Mouse (Mus musculus): ENCODE results near the gene Erc2.
"Not testable (repeated sequence)": the region's sequence is repeated elsewhere in the genome, so short reads cannot be mapped to it uniquely, and the experiment has no call there.

Erc2 gene

DNA sequence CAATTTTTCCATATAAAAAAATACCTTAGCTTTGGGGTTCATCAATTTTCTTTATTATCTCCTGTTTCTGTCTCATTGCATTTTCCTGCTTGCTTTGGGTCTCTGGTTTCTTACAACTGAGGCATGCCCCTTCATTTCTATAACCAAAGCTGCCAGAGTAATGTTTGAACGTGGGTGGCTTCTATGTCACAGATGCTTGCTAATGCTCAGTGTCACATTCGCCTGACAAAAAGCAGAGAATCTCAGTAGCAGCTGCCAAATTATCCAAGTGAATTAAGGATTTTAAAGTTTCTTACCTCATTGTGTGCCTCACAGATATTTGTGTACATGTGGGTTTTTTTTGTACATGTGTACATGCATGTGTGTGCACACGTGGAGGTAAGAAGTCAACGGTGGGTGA is 210.0 kb downstream of the Erc2 start:
- no peak for DNase-seq (ENCODE audit: low spot score)

DNA sequence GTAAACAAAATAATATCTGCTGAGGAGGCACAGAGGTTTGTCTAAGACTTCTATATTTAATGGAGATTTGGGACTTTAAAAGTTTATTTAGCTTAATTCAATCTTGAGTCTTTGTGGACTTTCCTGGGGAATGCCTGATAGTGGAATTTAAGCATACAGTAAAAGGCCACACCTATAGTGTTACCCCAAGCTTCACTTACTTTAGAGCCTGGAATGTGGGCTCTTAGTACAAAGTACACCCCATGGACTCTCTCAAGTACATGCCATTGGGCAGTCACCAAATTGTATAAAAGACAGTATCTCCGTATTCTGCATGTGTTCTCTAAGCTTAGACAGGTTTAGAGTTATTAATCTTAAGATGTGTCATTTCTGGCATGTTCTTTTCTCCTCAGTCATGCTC is 213.1 kb downstream of the Erc2 start:
- no peak for DNase-seq (ENCODE audit: low spot score)

DNA sequence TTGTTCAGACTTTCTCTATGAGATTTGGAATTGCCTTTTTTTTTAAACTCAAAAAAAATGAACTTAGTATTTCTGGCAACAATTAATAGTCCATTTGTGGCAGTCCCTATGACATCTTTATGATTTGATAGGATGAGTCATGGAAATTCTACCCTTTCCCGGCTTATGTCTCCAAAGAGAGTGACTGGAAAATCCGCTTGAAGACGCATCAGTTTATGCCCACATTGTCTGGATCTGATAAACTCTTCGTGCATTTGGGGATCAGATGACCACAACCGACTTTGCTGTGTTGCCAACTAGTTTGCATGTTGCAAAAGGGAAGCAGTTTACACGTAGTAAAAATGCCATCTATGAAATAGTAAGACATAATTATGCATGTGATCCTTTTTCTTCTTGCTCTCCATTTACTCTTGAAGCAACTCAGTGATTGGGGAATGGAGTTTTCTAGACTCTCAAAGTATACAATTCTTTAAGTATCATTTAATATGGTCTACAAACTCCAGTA is 215.4 kb downstream of the Erc2 start:
- DNase-seq (ENCODE audit: low spot score) = no peak

DNA sequence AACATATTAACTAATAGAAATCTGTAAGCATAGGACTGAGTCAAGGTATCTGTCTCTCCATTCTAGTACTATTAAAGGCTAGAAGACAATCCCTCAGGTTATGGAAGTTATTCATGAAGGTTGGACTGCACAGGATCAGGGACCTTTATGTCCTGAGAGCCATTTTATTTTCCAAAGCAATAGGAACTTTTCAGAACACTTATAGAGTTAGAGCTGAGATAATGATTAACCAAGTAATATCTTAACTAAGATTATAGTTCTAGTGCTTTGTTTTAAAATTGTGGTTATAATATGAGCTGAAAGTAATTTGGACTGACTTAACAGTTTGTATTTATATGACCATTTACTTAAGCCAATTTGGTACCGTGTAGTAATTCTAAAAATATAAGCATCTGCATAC is 217.9 kb downstream of the Erc2 start:
- DNase-seq (ENCODE audit: low spot score) = no peak

DNA sequence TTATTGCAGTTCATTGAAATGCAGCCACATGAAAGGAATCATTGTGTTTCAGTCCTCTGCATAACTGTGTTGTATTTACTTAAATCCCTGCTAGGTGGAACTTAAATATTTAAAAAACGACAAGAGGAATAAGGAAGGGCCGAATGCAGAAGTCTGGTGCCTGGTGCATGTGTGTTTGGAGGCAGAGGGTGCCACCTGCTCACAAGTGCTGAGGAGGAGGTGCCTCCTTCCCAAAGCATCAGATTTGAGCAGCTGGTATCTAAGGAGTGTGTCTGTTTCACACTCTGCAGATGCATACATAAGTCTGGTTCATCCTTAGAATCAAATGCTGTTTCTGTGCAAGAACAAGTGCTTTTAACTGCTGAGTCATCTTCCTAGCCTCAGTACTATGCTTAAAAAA is 224.6 kb downstream of the Erc2 start:
- no peak for DNase-seq (ENCODE audit: low spot score)

DNA sequence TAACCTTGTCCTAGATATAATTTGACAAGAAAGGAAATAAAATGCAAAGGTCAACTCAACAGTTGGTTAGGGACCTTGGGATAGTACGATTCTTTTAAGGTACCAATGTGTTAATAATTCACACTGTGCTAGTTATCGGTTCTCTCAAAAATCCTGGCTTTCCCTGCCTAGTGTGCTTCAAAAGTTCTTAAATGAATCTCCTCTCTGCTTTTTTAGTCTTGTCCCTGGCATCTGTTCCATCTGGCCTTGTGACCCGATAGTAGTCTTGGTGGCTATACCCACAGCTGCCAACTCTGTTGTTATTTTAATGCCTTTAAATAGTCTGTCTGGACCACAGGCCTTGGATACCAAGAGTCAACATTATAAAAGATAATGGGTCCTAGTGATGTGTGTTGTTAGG is 225.1 kb downstream of the Erc2 start:
- no peak for DNase-seq (ENCODE audit: low spot score)

DNA sequence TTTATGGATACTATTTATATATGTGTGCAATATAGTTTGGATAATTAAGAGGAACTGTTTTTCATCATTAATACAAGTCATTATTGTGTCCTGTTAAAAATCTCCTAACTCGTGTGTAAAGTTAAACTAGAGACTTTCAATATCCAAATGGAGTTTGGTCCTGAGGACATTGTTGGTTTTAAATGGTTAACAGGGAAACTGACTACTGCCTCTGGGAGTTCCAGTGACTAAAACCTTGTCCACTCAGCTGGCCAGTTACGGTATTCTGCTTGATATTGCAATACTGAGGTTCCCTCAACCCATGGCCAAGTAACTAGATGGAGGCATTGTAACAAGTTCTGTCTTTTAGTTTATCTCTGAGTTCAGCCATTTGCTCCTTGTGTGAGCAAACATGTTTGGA is 229.0 kb downstream of the Erc2 start:
- no peak for DNase-seq (ENCODE audit: low spot score)

DNA sequence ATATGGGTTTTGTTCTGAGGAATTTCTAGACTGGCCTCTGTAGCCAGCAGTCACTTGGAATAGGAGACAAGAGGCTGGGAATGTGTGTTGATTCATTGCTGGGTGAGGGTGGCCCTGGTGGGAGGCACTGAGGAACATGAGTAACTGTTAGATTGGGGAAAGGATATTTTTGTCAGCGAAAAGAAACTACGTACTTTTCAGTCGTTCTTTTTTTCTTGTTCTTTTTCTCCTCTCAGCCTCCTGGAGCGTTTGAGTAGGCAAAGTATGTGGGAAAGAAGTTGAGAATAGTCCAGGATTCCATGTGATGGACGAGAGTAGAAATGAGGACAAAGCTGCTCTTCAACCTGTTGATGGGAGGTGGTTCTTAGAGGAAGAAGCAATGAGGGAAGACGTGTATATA is 230.4 kb downstream of the Erc2 start:
- no peak for DNase-seq (ENCODE audit: low spot score)

DNA sequence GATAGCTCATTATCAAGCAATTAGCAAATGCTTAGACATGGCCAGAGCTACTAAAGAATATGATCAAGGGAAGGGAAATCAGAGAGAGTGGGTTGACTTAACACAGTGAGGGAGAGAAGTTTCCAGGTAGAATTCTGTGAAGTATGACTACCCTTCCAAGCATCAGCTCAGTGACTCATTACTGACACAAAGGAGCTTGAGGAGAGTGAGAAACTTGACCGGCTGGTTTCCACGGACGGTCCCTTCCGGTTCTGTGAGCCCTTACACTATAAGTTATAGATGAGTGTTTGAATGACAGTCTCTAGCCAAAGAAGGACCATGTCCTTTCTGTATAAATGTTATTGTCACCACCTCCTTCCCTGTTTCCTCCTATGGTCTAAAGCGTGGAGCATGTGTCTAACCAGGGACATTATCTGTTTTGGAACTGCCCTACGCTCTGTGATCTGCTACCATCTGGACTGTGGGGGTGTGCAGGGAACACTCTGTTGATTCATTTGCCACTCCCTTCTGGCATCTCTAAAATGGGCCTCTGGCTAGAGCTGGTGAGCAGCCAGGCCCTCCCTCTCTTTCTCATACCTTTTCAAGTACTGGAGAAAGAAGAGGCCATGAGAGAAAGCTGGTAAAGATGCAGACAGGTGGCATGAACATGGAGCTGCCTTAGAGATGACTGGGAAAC is 238.3 kb downstream of the Erc2 start:
- no peak for DNase-seq (ENCODE audit: low spot score)

DNA sequence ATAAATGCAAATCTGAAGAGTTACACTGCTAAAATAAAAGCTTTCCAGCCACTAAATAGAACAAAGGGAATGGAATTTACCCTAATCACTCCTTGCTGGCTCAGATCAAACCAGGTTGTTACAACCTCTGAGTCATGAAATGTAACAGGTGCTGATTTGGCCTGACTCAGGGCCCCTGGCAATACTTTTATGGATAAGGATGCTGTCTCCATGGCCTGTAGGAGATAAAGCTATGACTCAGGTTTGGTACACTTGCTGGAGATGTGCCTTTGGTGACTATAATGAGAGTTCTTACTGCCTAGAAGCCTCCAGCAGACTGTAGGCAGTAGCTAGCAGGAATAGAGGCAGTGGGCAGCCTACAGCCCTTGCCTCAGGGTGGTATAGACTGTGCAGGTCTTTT is 240.1 kb downstream of the Erc2 start:
- no peak for DNase-seq (ENCODE audit: low spot score)

DNA sequence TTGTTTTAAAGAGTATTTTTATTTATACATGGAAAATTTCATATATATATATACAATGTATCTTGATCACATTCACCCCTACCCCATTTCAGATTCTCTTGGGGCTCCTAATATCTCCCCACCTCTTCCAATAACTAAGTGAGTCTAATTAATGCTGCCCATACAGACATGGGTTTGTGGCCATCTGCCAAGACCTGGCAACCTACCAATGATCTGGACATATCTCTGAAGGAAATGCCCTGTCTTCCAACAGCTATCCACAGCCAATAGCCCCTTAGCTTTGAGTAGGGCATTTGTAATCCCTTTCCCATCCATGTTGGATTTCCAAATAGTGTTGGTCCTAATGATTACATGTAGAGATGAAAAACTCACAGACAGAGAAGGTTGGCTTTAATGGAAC is 245.2 kb downstream of the Erc2 start:
- DNase-seq (ENCODE audit: low spot score) = no peak

DNA sequence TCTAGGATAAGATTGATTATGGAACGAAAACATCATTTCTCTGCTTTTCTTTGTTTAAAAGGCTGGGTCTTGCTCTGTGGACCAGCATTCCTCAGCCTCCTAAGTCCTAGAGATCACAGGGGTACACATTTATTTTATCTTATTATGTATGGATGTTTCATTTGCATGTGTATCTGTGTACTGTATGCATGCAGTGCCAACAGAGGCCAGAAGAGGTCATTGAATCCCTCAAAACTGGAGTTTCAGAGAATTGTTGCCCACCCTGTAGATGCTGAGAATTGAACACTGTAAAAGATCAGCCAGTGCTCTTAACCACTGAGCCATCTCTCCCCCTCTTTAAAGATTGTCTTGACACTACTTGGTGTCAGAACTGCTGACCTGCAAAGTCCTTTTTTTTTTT is 251.4 kb downstream of the Erc2 start:
- no peak for DNase-seq (ENCODE audit: low spot score)

DNA sequence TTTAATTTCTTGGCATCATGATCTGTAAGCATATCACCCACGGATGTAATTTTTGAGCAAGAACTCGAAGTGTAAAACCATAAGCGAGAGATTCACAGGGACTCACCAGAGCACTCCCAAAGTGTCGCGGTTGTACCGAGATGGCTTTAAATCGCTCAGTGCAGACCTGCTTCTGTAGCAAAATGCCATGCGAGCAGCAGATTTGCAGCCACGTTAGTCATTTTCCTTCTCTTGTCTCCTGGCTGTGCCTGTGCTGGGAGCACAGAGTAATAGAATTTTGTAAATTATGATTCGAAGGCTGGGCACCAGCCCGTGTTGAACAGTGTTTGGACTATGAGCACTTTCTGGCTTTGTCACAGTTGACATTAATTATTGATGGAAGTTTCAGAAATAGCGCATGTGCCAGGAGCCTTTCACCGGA is 253.8 kb downstream of the Erc2 start:
- DNase-seq (ENCODE audit: low spot score) = no peak

DNA sequence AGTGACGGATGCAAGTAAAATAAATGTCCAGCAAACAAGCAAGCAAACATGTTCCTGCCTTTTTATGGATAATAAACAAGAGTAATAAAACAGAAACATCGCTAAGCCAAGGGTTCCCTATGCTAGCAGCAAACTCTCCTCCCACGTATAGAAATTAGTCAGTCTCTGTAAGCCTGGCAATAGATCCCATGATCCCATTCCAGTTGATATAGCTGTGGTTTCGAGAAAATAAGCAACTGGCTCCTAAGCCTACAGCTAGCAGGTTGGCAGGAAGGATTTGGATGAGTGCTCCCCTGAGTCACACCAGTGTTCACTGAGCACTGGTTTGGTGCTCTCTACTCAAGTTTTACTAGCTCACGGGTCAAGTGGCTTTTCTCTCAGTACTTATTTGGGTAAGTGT is 259.7 kb downstream of the Erc2 start:
- no peak for DNase-seq (ENCODE audit: low spot score)

DNA sequence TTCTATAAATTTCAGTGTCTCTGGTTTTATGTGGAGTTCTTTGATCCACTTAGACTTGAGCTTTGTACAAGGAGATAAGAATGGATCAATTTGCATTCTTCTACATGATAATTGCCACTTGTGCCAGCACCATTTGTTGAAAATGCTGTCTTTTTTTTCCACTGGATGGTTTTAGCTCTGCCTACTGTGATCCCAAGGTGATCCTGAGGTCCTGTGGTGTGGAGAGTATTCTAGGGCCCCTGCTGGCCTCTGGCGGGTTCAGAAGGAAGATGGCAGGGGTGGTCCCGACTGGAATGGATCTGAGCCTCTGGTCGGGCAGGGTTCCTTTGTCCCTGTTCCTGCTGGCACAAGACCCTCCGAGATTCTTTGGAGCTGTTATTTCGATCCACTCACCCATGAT is 264.1 kb downstream of the Erc2 start:
- DNase-seq (ENCODE audit: low spot score) = not testable (repeated sequence)

DNA sequence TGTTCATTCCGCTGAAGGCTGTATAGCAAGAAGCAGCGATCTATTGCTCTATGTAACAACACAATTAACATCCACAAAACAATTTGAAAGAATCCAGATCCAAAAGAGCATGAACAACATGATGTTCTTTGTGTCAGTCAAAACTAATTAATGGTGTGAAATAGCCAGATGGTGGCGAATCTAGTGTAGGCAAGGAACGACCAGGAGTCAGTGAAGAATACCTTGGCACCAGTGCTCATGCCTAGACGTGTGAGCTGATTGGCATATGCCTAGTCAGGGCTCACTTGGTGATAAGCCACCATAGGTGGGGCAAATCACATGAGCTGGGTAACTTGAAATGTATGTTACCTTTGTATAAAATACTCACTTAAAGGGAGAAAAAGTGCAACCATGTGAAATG is 265.3 kb downstream of the Erc2 start:
- no peak for DNase-seq (ENCODE audit: low spot score)

DNA sequence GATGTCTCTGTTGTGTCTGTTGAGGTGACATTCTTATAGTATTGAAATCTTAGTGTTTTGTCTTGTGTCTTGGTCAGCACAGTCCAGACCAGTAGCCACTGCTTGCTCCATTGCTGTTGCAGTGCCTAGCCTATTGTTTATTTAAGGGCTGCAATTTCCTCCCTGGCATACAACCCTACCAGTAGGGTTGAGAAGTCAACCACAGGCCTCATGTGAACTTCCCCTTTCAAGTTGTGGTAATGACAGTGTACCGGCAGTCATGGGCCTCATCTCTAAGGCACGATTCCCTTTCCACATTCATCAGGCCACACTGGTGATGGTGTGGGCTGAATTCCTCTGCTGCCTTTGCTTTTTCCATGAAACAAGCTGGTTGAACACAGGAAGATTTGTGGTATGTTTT is 267.4 kb downstream of the Erc2 start:
- no peak for DNase-seq (ENCODE audit: low spot score)

DNA sequence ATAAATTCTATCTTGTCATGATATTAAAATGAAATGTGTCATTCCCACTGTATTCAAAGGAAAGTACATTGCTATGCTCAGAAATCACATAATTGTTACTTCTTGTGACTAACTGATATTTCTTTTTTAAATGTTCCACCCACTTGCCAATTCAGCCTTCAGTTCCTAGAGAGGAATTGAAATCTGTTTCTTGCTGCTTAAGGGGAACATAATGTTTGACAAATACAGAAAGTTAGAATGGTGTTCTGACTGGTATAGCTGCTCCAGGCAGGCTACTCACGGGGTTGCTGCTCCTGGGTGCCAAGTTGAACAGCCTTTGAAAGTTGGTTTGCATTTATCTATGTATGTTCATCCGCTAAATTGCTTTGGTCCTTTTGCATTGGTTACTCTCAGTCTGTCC is 270.2 kb downstream of the Erc2 start:
- no peak for DNase-seq (ENCODE audit: low spot score)

DNA sequence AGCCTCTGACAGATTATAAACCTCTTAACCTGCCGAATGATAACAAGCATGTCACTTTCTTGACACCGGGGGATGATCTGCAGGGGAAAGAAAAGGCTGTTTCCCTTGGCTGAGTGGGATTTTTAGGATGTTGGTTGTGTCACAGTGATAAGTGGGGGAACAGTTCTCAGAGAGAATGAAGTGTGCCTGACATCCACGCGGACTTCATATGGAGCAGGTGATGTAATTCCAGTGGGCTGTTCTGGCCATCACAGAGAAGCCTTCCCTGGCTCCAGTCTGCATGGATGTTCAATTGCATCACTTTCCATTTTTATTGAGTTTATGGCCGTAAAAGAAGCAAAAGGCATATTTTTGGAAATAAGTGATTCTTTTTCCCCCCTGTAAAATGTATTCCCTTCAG is 279.5 kb downstream of the Erc2 start:
- no peak for DNase-seq (ENCODE audit: low spot score)

DNA sequence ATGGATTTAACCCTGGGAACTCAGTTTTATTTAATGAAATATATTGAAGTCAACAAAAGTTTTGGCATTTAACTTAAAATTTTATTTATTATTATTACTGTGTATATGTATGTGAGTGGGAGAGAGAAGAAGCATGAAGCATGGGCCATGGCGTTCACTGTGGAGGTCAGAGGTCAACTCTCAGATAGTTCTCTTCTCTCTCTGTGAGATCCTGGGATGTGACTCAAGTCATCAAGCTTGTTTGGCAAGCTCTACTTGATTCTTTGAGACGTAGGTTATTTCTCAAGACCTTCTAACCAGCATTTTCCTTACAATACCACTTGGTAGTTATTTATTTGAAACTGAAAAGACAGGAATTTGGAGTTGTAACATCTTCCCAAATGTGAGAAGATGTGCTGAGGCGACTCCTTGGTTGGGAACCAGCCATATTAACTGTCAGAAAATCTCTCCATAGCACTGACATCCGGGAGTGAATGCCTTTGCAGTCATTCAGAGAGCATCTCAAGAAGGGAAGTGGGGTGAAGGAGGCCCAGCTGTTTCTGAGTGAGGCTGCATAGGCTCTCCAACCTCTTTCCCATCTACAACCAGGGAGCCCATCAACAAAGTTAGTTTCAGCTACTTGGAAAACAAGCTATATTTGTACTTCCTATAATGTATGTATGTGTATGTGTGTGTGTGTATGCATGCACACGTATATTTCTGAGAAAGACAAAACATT is 299.6 kb downstream of the Erc2 start:
- no peak for DNase-seq (ENCODE audit: low spot score)

DNA sequence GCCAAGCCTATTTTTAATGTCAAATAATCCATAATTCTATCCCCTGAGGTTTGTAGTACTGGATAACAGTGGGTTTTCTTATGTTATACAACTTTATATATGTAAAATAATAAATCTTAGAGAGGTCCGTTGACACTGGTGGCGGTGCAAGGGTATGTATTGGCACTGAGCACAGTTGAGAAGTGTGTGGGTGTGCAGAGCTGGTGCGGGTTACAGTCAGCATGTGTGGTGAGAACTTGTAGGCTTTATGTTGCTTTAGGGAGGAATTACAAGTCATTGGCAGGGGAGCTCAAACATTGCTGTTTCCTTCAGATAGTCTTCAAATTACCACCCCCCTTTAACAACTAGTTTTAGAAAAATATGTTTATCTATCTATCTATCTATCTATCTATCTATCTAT is 305.1 kb downstream of the Erc2 start:
- DNase-seq (ENCODE audit: low spot score) = no peak

DNA sequence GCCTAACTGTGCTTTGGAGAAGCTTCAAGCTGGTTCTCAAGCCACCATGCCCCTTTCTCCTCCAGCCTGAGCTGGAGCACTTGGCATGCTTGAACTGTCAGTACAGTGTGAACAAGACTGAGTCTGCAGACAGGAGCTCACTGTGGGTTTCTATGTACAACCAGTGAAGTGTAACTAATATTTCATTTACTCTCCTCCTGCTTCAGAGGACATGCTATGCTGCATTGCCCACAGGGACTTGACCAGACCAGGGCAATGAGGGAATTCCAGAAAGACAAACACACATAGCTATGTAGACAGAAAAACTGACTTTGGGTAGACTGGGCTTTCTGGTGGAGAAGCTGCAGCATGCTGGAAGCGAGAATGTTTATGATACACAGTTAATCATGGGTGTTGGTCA is 311.3 kb downstream of the Erc2 start:
- DNase-seq (ENCODE audit: low spot score) = no peak

DNA sequence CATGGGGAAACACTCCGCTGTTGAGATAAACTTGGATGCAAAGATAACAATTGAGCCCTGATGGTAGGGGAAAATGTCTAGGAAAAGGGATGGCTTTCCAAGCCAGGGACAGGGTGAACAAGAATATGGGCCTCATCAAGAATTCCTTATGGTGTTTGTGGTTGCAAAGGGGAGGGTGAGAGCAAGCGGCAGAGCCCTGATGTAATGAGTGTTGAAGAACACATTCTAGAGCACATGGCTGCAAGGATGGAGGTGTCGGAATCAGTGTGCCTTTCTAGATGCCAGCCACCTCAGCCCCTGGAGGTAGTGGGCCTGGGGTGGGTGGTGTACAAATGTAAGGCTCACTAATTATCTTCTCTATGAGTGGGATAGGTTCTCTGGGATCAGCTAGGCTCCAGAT is 313.5 kb downstream of the Erc2 start:
- DNase-seq (ENCODE audit: low spot score) = no peak

DNA sequence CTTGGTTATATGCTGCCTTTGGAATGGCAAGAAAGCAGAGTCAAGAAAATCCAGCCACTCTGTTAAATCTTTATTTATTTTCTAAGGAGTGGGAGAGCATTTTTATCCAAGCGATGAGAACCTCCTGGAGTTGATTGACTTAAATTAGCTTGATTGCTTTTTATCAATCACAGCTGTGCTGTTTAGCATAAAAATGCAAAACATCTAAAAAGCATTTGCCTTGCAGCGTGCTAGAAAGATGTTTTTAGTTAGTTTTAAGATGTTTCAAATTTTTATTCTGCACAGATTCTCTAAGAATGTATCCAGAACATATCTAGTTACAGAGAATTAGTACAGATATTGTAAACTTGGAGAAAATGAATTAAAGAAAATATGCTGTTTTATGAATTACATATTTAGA is 315.7 kb downstream of the Erc2 start:
- no peak for DNase-seq (ENCODE audit: low spot score)

Data from spleen, adult 12 weeks (tissue).